Mouse (Mus musculus): ENCODE measurements around the gene Lama5.

The Lama5 gene

GRCm38 (mm10) chr2:180196610-180197322 is 28.9 kb downstream of the Lama5 start:
- no peak for DNase-seq

GRCm38 (mm10) chr2:180187362-180187761 is 38.3 kb downstream of the Lama5 start:
- no peak for DNase-seq

- no peak for DNase-seq
Measured at GRCm38 (mm10) chr2:180185686-180186085, 40.0 kb downstream of the Lama5 start.

- DNase-seq: no peak
Measured at GRCm38 (mm10) chr2:180184752-180185109, 40.9 kb downstream of the Lama5 start.

- DNase-seq: no peak
Measured at GRCm38 (mm10) chr2:180184011-180184751, 41.5 kb downstream of the Lama5 start.

- no peak for DNase-seq
Measured at GRCm38 (mm10) chr2:180181542-180181941, 44.1 kb downstream of the Lama5 start.

GRCm38 (mm10) chr2:180175725-180176124 is 49.9 kb downstream of the Lama5 start:
- DNase-seq: no peak

GRCm38 (mm10) chr2:180174121-180174520 is 51.5 kb downstream of the Lama5 start:
- no peak for DNase-seq

GRCm38 (mm10) chr2:180173711-180174110 is 51.9 kb downstream of the Lama5 start:
- peak; percentile 49 for DNase-seq

- DNase-seq: no peak
Measured at GRCm38 (mm10) chr2:180173163-180173562, 52.5 kb downstream of the Lama5 start.

- no peak for DNase-seq
Measured at GRCm38 (mm10) chr2:180172152-180172551, 53.5 kb downstream of the Lama5 start.

- no peak for DNase-seq
Measured at GRCm38 (mm10) chr2:180171522-180172070, 54.1 kb downstream of the Lama5 start.

GRCm38 (mm10) chr2:180170806-180171521 is 54.7 kb downstream of the Lama5 start, which contains the start of gene Adrm1:
Gene Adrm1 (plus strand): TSS chr2:180171485.
- peak; percentile 98 for DNase-seq

- DNase-seq: no peak
Measured at GRCm38 (mm10) chr2:180170151-180170805, 55.4 kb downstream of the Lama5 start.

GRCm38 (mm10) chr2:180166869-180167268 is 58.8 kb downstream of the Lama5 start:
- no peak for DNase-seq

GRCm38 (mm10) chr2:180165855-180166254 is 59.8 kb downstream of the Lama5 start:
- DNase-seq: no peak

GRCm38 (mm10) chr2:180158627-180159026 is 67.0 kb downstream of the Lama5 start:
- no peak for DNase-seq

GRCm38 (mm10) chr2:180154796-180155195 is 70.9 kb downstream of the Lama5 start:
- no peak for DNase-seq

GRCm38 (mm10) chr2:180148551-180148950 is 77.1 kb downstream of the Lama5 start:
- no peak for DNase-seq

GRCm38 (mm10) chr2:180147379-180147778 is 78.3 kb downstream of the Lama5 start:
- DNase-seq: no peak

GRCm38 (mm10) chr2:180146091-180146490 is 79.6 kb downstream of the Lama5 start:
- DNase-seq: no peak

GRCm38 (mm10) chr2:180135414-180135813 is 90.2 kb downstream of the Lama5 start:
- DNase-seq: no peak

GRCm38 (mm10) chr2:180133911-180134310 is 91.7 kb downstream of the Lama5 start:
- DNase-seq: no peak

All from kidney, postnatal 10 days (tissue).